Mouse (Mus musculus) intestine, embryonic 14.5 days (tissue): Measurements from ENCODE around the gene Ascl2. TPM values are rescaled to one million over a fixed set of nuclear protein-coding genes. Genes with fewer than 3 reads are reported as not detected.

ENCODE experiments used
- ATAC-seq: fragments of 200-750 bp; cut with Nextera tagmentation; replicated peaks from 2 replicates; pipeline ENCODE4 v1.8.0; 2017; ENCODE audit warnings: low read depth, moderate number of reproducible peaks, moderate TSS enrichment, moderate library complexity; ENCODE audit not compliant: low FRiP score, low TSS enrichment
- DNase-seq: peaks from one replicate; pipeline ENCODE4 v3.0.0-alpha.2; 2018; ENCODE audit warnings: low spot score
- H3K27ac ChIP-seq: fragments of 300-500 bp; sonication (generic); 2 replicates; pipeline ENCODE4 v1.5.1; 2014; ENCODE audit warnings: low read depth, mild to moderate bottlenecking, control low read depth
- H3K27me3 ChIP-seq: fragments of 300-500 bp; sonication (generic); replicated peaks from 2 replicates; pipeline ENCODE4 v1.6.1; 2014; ENCODE audit warnings: low read length, control low read depth; ENCODE audit not compliant: control insufficient read depth, insufficient read depth
- H3K36me3 ChIP-seq: fragments of 300-500 bp; sonication (generic); 2 replicates; pipeline ENCODE4 v1.6.1; 2014; ENCODE audit warnings: low read length, control low read depth; ENCODE audit not compliant: control insufficient read depth, insufficient read depth
- H3K4me1 ChIP-seq: fragments of 300-500 bp; sonication (generic); replicated peaks from 2 replicates; pipeline ENCODE4 v1.6.1; 2014; ENCODE audit warnings: low read length, control low read depth, mixed read lengths; ENCODE audit not compliant: control insufficient read depth, insufficient read depth
- H3K4me2 ChIP-seq: fragments of 300-500 bp; sonication (generic); 2 replicates; pipeline ENCODE4 v1.6.1; 2014; ENCODE audit warnings: low read length
- H3K4me3 ChIP-seq: fragments of 300-500 bp; sonication (generic); 2 replicates; pipeline ENCODE4 v1.5.1; 2014; ENCODE audit warnings: low read depth, low read length, control low read depth, mixed read lengths
- H3K9ac ChIP-seq: fragments of 300-500 bp; sonication (generic); 2 replicates; pipeline ENCODE4 v1.6.1; 2014; ENCODE audit warnings: mild to moderate bottlenecking, low read length
- H3K9me3 ChIP-seq: fragments of 300-500 bp; sonication (generic); 2 replicates; pipeline ENCODE4 v1.6.1; 2016; ENCODE audit warnings: low read length, control low read depth; ENCODE audit not compliant: control insufficient read depth
- WGBS: fragments of 180-500 bp; shearing (Covaris S2); extraction: QIAGEN DNeasy Blood & Tissue Kit; methylation state at CpG from one replicate; pipeline ENCODE4 v1.1.7; 2014; 5-methylcytosine and 5-hydroxymethylcytosine counted together
- polyA plus RNA-seq: library from polyadenylated mRNA; unstranded; fragments of >200 nt; fragmentation: Nextera tagmentation; extraction: Ambion mirVana; gene quantifications from 2 replicates; pipeline ENCODE4 v1.2.1, GENCODE M21; 2014

The Ascl2 gene
- polyA plus RNA-seq, 1 experiment from 2014 or later, result 11.3 TPM

DNA sequence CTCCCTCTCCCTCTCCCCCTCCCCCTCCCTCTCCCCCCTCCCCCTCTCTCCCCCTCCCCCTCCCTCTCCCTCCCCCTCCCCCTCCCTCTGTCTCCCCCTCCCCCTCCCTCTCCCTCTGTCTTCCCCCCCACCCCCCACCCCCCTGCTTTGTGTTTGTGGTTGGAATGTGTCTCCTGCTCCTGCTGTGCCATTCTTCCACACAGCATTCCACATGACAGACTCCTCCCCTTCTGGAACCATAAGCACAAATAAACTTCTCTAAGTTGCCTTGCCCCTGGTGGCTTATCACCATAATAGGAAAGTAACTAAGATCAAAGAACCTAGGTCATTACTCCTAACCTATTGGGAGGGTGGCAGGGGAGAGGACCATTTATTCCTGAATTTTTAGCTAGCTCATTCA lies 31.4 kb downstream of the Ascl2 start:
- Histone ChIP-seq H3K27me3 (no peaks in the 10 kb centered on the region), H3K36me3 (no peaks in the 10 kb centered on the region), H3K4me1 (no peaks in the 10 kb centered on the region), H3K4me3 (no peak overlapping the region), H3K9ac (no peak overlapping the region), H3K27ac (no peak overlapping the region), H3K9me3 (no peaks in the 10 kb centered on the region), H3K4me2 (no peak overlapping the region)
- ATAC-seq, result no peak
- DNase-seq, result no peak

- no peak for ATAC-seq
- whole genome bisulfite sequencing, result 83% methylated on average over 14 of the region's 14 CpGs
- no peak for DNase-seq
These were observed 33.4 kb downstream of the Ascl2 start for GRCm38 (mm10) chr7:142935708-142936107.

GRCm38 (mm10) chr7:142932469-142932868 lies 36.6 kb downstream of the Ascl2 start:
- 49% methylated on average over 3 of the region's 3 CpGs for WGBS
- Histone ChIP-seq H3K36me3 (no peaks in the 10 kb centered on the region), H3K4me2 (no peak overlapping the region), H3K4me1 (no peaks in the 10 kb centered on the region), H3K27ac (peak overlapping the region; percentile 60), H3K9ac (no peak overlapping the region), H3K4me3 (no peak overlapping the region), H3K27me3 (no peaks in the 10 kb centered on the region), H3K9me3 (no peaks in the 10 kb centered on the region)
- DNase-seq, result no peak
- peak; percentile 81 for ATAC-seq

More at GRCm38 (mm10) chr7:142935708-142936107, 33.4 kb downstream of the Ascl2 start:
- Histone ChIP-seq H3K4me1 (no peaks in the 10 kb centered on the region), H3K27me3 (no peaks in the 10 kb centered on the region), H3K9me3 (no peaks in the 10 kb centered on the region), H3K4me3 (no peak overlapping the region), H3K27ac (no peak overlapping the region), H3K4me2 (no peak overlapping the region), H3K9ac (no peak overlapping the region), H3K36me3 (no peaks in the 10 kb centered on the region)

DNA sequence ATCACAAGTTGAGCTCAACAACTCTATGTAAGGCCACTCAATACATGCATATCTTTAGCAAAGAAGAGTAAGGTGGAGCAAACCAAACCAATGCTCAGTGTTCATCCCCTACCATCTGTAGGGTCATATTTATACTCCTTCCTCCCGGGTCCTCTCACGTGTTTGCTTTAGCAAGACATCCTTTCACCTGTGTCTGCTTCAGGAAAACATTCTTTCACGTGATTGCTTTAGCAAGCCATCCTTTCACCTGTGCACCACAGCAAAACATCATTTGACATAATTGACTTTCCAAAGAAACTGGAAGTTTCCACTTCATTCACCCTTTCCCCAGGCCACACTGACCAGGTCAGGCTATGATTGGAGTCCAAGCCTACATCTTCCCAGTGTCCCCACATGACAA lies 38.0 kb downstream of the Ascl2 start, which contains the start of gene Th:
Gene Th (minus strand): TSS at position 101 of the 400 bp plus-strand sequence.
- 80% methylated on average over 3 of the region's 3 CpGs for WGBS
- ATAC-seq (no peak), DNase-seq (no peak)
- no peak within 1 kb of the TSS for H3K4me2 ChIP-seq
- H3K4me1 ChIP-seq, result no peaks in the 10 kb centered on the region
- H3K27ac ChIP-seq, result peak within 1 kb of the TSS; percentile 60; the same call in 1 of the 2 replicates
- no peak within 1 kb of the TSS for H3K9ac ChIP-seq
- H3K4me3 ChIP-seq, result no peak within 1 kb of the TSS
- no peaks in the 10 kb centered on the region for H3K36me3 ChIP-seq
- no peaks in the 10 kb centered on the region for H3K9me3 ChIP-seq
- H3K27me3 ChIP-seq, result no peaks in the 10 kb centered on the region

- Histone ChIP-seq H3K27ac (no peak overlapping the region), H3K9ac (no peak overlapping the region), H3K4me3 (no peak overlapping the region), H3K4me2 (no peak overlapping the region), H3K9me3 (no peaks in the 10 kb centered on the region), H3K4me1 (no peaks in the 10 kb centered on the region), H3K36me3 (no peaks in the 10 kb centered on the region), H3K27me3 (no peaks in the 10 kb centered on the region)
- 84% methylated on average over 2 of the region's 2 CpGs for WGBS
- ATAC-seq (no peak), DNase-seq (no peak)
These were observed 39.5 kb downstream of the Ascl2 start for GRCm38 (mm10) chr7:142929516-142929915.

DNA sequence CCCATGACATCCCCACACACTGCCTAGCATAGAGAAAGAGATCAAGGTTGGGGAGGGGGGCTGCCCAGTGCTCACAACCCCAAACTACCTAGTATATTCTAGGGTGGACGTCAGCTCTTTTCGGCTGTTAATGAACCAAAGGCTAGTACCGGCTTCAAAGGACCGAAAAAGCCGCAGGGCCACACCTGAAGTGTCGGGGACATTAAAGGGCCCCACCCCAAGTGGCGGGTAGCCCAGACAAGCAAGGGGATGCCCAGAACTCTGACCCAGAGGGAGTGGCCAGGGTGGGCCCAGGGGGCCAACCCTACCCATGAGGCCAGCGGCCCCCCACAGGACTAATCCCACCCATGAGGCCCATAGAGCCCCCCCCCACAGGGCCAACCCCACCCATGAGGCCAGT lies 41.8 kb downstream of the Ascl2 start:
- 68% methylated on average over 8 of the region's 8 CpGs for WGBS
- H3K4me2 ChIP-seq, result no peak overlapping the region
- H3K9ac ChIP-seq, result no peak overlapping the region
- H3K27me3 ChIP-seq, result no peaks in the 10 kb centered on the region
- H3K4me1 ChIP-seq, result no peaks in the 10 kb centered on the region
- no peak overlapping the region for H3K4me3 ChIP-seq
- H3K36me3 ChIP-seq, result no peaks in the 10 kb centered on the region
- DNase-seq (no peak), ATAC-seq (no peak)
- no peak overlapping the region for H3K27ac ChIP-seq
- no peaks in the 10 kb centered on the region for H3K9me3 ChIP-seq

- Histone ChIP-seq H3K4me2 (no peak overlapping the region), H3K4me3 (no peak overlapping the region), H3K27me3 (no peaks in the 10 kb centered on the region), H3K27ac (no peak overlapping the region), H3K9me3 (no peaks in the 10 kb centered on the region), H3K4me1 (no peaks in the 10 kb centered on the region), H3K36me3 (no peaks in the 10 kb centered on the region), H3K9ac (no peak overlapping the region)
- WGBS, result 29% methylated on average over 8 of the region's 8 CpGs
- peak; percentile 88 for ATAC-seq
- DNase-seq, result peak; percentile 98
These were observed 50.1 kb downstream of the Ascl2 start for GRCm38 (mm10) chr7:142918641-142919628.

GRCm38 (mm10) chr7:142917659-142918058 lies 51.4 kb downstream of the Ascl2 start:
- Histone ChIP-seq H3K4me3 (no peak overlapping the region), H3K9me3 (no peaks in the 10 kb centered on the region), H3K9ac (no peak overlapping the region), H3K4me2 (no peak overlapping the region), H3K36me3 (no peaks in the 10 kb centered on the region), H3K27me3 (no peaks in the 10 kb centered on the region), H3K4me1 (no peaks in the 10 kb centered on the region), H3K27ac (no peak overlapping the region)
- 79% methylated on average over 5 of the region's 5 CpGs for WGBS
- DNase-seq (no peak), ATAC-seq (no peak)
